Mouse (Mus musculus): ENCODE measurements around the gene Cysrt1.

DNA sequence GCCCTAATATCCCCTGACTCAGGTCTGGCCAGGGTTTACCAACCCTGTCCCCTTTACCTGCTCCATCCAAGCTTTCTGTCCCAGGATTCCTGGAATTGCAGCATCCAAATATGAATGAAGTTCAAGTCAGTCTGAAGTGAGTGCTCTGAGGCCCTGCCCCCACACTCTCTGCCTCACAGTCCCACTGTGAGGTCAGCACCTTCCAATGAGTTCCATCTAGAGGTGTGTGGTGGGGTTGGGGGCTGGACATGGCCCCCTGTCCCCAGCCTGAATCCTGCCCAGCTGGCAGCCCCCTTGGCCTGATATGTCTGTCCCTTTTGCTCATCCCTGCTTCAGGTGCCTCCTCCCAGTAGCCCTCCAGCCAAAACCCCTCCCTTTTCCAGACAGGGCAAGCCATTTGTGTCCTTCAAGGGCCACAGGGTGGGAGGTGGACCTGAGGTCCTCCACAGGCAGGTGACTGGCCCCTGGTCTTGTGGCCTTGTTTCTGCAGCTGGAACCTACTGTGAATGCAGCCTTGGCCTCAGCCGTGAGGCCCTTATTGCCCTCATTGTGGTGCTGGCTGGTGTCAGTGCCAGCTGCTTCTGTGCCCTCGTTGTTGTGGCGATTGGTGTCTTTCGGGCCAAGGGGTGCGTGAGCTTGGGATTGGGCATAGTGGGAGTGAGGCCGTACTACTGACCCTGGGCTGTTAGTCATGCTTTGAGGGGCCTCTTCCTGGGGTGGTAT lies 45.8 kb upstream of the Cysrt1 start, which contains the start of gene Tmem210:
- TF ChIP-seq CTCF (IDR thresholded peaks at IDR 0.05; ENCODE audit: control insufficient read depth, insufficient read depth, low read length) (no peak), POLR2A (IDR thresholded peaks at IDR 0.05; ENCODE audit: borderline replicate concordance, control insufficient read depth, low read depth, low read length) (no peak)
